Mouse (Mus musculus) olfactory bulb, adult 2 months (tissue): ENCODE measurements around the gene Gprc5b. TPM values are rescaled to one million over a fixed set of nuclear protein-coding genes. Genes with fewer than 3 reads are reported as not detected.
A peak's percentile ranks its signal among the peaks of the same experiment; 100 is the strongest.

Source experiments
- H3K27ac ChIP-seq: fragments of 200-500 bp; 2 replicates; pipeline ENCODE4 v1.5.1; 2012; ENCODE audit warnings: low read depth, low read length; ENCODE audit not compliant: insufficient read depth
- H3K4me1 ChIP-seq: fragments of 200-500 bp; 2 replicates; pipeline ENCODE4 v1.6.1; 2012; ENCODE audit warnings: low read length; ENCODE audit not compliant: control insufficient read depth, insufficient read depth
- H3K4me3 ChIP-seq: fragments of 200-500 bp; 2 replicates; pipeline ENCODE4 v1.5.1; 2012; ENCODE audit warnings: mild to moderate bottlenecking, low read depth, low read length, moderate library complexity; ENCODE audit not compliant: insufficient read depth
- CTCF ChIP-seq: fragments of 200-500 bp; IDR thresholded peaks from 2 replicates; pipeline ENCODE4 v1.5.1; 2012; ENCODE audit warnings: low read depth, mild to moderate bottlenecking, low read length, moderate library complexity; ENCODE audit not compliant: insufficient read depth
- POLR2A ChIP-seq: fragments of 200-500 bp; IDR thresholded peaks from 2 replicates; pipeline ENCODE4 v1.6.1; 2012; ENCODE audit warnings: mild to moderate bottlenecking, low read depth, low read length, moderate library complexity; ENCODE audit not compliant: insufficient read depth
- WGBS: fragments of 180-500 bp; shearing (Covaris S2); methylation state at CpG from one replicate; pipeline ENCODE4 v1.1.7; 2018; 5-methylcytosine and 5-hydroxymethylcytosine counted together
- polyA plus RNA-seq: library from polyadenylated mRNA; stranded (reverse); fragments of >200 nt; gene quantifications from 2 replicates; pipeline ENCODE4 v1.2.4, GENCODE M21; 2012; ENCODE audit warnings: low replicate concordance; ENCODE audit not compliant: missing spikeins, insufficient read depth, insufficient read length

Gene Gprc5b
- polyA plus RNA-seq, 1 experiment = not detected

- Histone ChIP-seq H3K27ac (no peak overlapping the region), H3K4me1 (peaks cover 14% of the 10 kb centered on the region), H3K4me3 (no peak overlapping the region)
- no peak for TF ChIP-seq CTCF
- no peak for TF ChIP-seq POLR2A
- 80% methylated on average over 3 of the region's 3 CpGs for WGBS
These were observed 47.8 kb downstream of the Gprc5b start for GRCm38 (mm10) chr7:118947241-118947640.

GRCm38 (mm10) chr7:118944884-118945283, 50.1 kb downstream of the Gprc5b start:
- 63% methylated on average over 2 of the region's 2 CpGs for WGBS
- Histone ChIP-seq H3K4me1 (peaks cover 14% of the 10 kb centered on the region), H3K4me3 (no peak overlapping the region), H3K27ac (no peak overlapping the region)
- TF ChIP-seq CTCF (no peak), POLR2A (no peak)

GRCm38 (mm10) chr7:118943170-118943569, 51.8 kb downstream of the Gprc5b start:
- Histone ChIP-seq H3K4me1 (peaks cover 11% of the 10 kb centered on the region; the same call in 1 of the 2 replicates), H3K27ac (peak overlapping the region; percentile 10; the same call in 1 of the 2 replicates), H3K4me3 (no peak overlapping the region)
- whole genome bisulfite sequencing = 37% methylated on average over 7 of the region's 7 CpGs
- TF ChIP-seq CTCF (no peak), POLR2A (no peak)

- no peak for TF ChIP-seq POLR2A
- TF ChIP-seq CTCF = no peak
- WGBS = 65% methylated on average over 3 of the region's 3 CpGs
- H3K4me3 ChIP-seq = no peak overlapping the region
- peaks cover 16% of the 10 kb centered on the region; the same call in 1 of the 2 replicates for H3K4me1 ChIP-seq
- H3K27ac ChIP-seq = no peak overlapping the region
These were observed 52.7 kb downstream of the Gprc5b start for GRCm38 (mm10) chr7:118942297-118942696.

GRCm38 (mm10) chr7:118937469-118938387, 57.3 kb downstream of the Gprc5b start:
- Histone ChIP-seq H3K27ac (0 out of 2 replicates have a peak overlapping the region, but pooled peaks have one; percentile 21), H3K4me3 (no peak overlapping the region), H3K4me1 (peaks cover 25% of the 10 kb centered on the region)
- TF ChIP-seq POLR2A = no peak
- TF ChIP-seq CTCF = no peak
- WGBS = 85% methylated on average over 11 of the region's 11 CpGs

- no peak overlapping the region for H3K4me3 ChIP-seq
- peaks cover 25% of the 10 kb centered on the region for H3K4me1 ChIP-seq
- TF ChIP-seq CTCF (no peak), POLR2A (no peak)
- WGBS = 38% methylated on average over 4 of the region's 4 CpGs
- peak overlapping the region; percentile 36; the same call in 1 of the 2 replicates for H3K27ac ChIP-seq
These were observed 58.2 kb downstream of the Gprc5b start for GRCm38 (mm10) chr7:118936844-118937243.

GRCm38 (mm10) chr7:118935306-118935705, 59.7 kb downstream of the Gprc5b start:
- peaks cover 29% of the 10 kb centered on the region for H3K4me1 ChIP-seq
- H3K27ac ChIP-seq = peak overlapping the region; percentile 26; the same call in 1 of the 2 replicates
- WGBS = 28% methylated on average over 2 of the region's 2 CpGs
- TF ChIP-seq CTCF = no peak
- no peak for TF ChIP-seq POLR2A
- no peak overlapping the region for H3K4me3 ChIP-seq

- Histone ChIP-seq H3K27ac (peak overlapping the region; percentile 96), H3K4me3 (no peak overlapping the region), H3K4me1 (peaks cover 46% of the 10 kb centered on the region)
- 34% methylated on average over 17 of the region's 17 CpGs for WGBS
- TF ChIP-seq CTCF (no peak), POLR2A (no peak)
These were observed 63.3 kb downstream of the Gprc5b start for GRCm38 (mm10) chr7:118931502-118932395.
